Mouse (Mus musculus): Measurements from ENCODE around the gene Fuom.

DNA sequence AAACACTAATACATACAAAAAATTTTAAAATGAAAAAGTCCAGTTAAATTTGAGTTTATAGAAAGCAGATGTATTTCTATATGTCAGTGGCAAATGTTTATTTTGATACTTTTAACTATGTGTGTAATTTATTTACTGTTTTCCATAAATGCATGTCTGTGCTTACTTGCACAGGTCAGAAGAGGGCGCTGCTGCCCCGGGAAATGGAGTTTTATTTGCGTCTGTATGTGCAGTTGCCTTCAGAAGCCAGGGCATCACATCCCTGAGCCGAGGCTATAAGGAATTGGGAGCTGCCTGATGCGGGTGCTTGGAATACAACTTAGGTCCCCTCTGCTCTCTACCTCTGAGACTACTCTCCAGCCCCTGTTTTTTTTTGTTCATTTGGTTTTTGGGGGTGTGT is 23.5 kb downstream of the Fuom start:
- TF ChIP-seq POLR2A (IDR thresholded peaks at IDR 0.05; ENCODE audit: insufficient read length, low read depth), result no peak
- no peak for TF ChIP-seq MAX (IDR thresholded peaks at IDR 0.05; ENCODE audit: low read depth)
